9 mouse cellular contexts compared by ENCODE assay signal in genomic region chr5:89897495-89897894, GRCm38 (mm10). TPM values are rescaled to one million over a fixed set of nuclear protein-coding genes. Genes with fewer than 3 reads are reported as not detected.
DNase-seq lines count a peak whose midpoint lies in the region; ATAC-seq lines count a peak whose summit lies in the region.
"Had no signal": no experiment of that assay in that cellular context is flagged by ENCODE, and none has a peak within 500 bp of the region (broad histone marks: within the 10 kb centered on the region; RNA-seq: fewer than 3 reads in every experiment).

No protein-coding gene starts in this region.

- H3K27me3 ChIP-seq in heart, embryonic 15.5 days: no peaks in the 10 kb centered on the region
- no peaks in the 10 kb centered on the region for H3K27me3 ChIP-seq in lung, embryonic 16.5 days (ENCODE audit: control insufficient read depth, insufficient read depth, low read depth, low read length)
- H3K27me3 ChIP-seq: liver, embryonic 15.5 days had no signal

- H3K9ac ChIP-seq in heart, embryonic 15.5 days: no peak overlapping the region
- H3K9ac ChIP-seq in lung, embryonic 16.5 days (ENCODE audit: low read length): no peak overlapping the region
- H3K9ac ChIP-seq: liver, embryonic 15.5 days had no signal

- no peak overlapping the region for H3K4me3 ChIP-seq in heart, embryonic 15.5 days
- H3K4me3 ChIP-seq in lung, embryonic 16.5 days (ENCODE audit: low read length): no peak overlapping the region
- H3K4me3 ChIP-seq: liver, embryonic 15.5 days had no signal

- 42% methylated on average over 9 of the region's 9 CpGs for WGBS in heart, embryonic 15.5 days
- 49% methylated on average over 9 of the region's 9 CpGs for WGBS in lung, embryonic 16.5 days

- H3K9me3 ChIP-seq in heart, embryonic 15.5 days (replicated peaks): no peaks in the 10 kb centered on the region
- H3K9me3 ChIP-seq in lung, embryonic 16.5 days (ENCODE audit: control insufficient read depth, low read length): no peaks in the 10 kb centered on the region
- H3K9me3 ChIP-seq: liver, embryonic 15.5 days had no signal

- H3K36me3 ChIP-seq in heart, embryonic 15.5 days: no peaks in the 10 kb centered on the region
- no peaks in the 10 kb centered on the region for H3K36me3 ChIP-seq in lung, embryonic 16.5 days (ENCODE audit: control insufficient read depth, insufficient read depth, low read length)
- H3K36me3 ChIP-seq: liver, embryonic 15.5 days had no signal

- no peak overlapping the region for H3K27ac ChIP-seq in heart, embryonic 15.5 days
- H3K27ac ChIP-seq in lung, embryonic 16.5 days (ENCODE audit: low read length): no peak overlapping the region
- H3K27ac ChIP-seq: liver, embryonic 15.5 days had no signal

- DNase-seq in left cerebral cortex, postnatal 4 days: peak; percentile 87
- DNase-seq in left cerebral cortex, adult 8-10 months (ENCODE audit: low spot score in 2 of 2): no peak
- DNase-seq in adrenal gland, adult 8-10 months: peak; percentile 17
- peak; percentile 89 to 91 for DNase-seq in cerebellum, postnatal 10 days
- no peak for DNase-seq in thymus, postnatal 25 days
- no peak for DNase-seq in embryo, embryonic 10.5 days (ENCODE audit: low spot score)

- intact Hi-C loops in left cerebral cortex, postnatal 4 days (cut with DNase I): no loop called here

- peaks cover 6% of the 10 kb centered on the region for H3K4me1 ChIP-seq in heart, embryonic 15.5 days (replicated peaks)
- H3K4me1 ChIP-seq in lung, embryonic 16.5 days (replicated peaks; ENCODE audit: control insufficient read depth, insufficient read depth, low read length): no peaks in the 10 kb centered on the region
- H3K4me1 ChIP-seq: liver, embryonic 15.5 days had no signal

- ATAC-seq in heart, embryonic 15.5 days (replicated peaks; ENCODE audit: insufficient number of reproducible peaks, insufficient read depth, low FRiP score, low read depth): 0 out of 2 replicates have a peak, but pooled peaks have one; percentile 27
- peak; percentile 43; the same call in 1 of the 2 replicates for ATAC-seq in lung, embryonic 16.5 days (ENCODE audit: low read depth)

- H3K4me2 ChIP-seq in heart, embryonic 15.5 days: no peak overlapping the region
- H3K4me2 ChIP-seq in lung, embryonic 16.5 days (ENCODE audit: low read depth, low read length): no peak overlapping the region
- H3K4me2 ChIP-seq: liver, embryonic 15.5 days had no signal

RNA-seq across cellular contexts. Expression of gene Adamts3, which starts 14.4 kb away (rescaled TPM):
- total RNA-seq in left cerebral cortex, postnatal 4 days (2021): 10 to 100 TPM; 63.6 to 71.7 TPM
- 10 to 100 TPM; 28.0 to 31.7 (median 30.6) TPM for total RNA-seq in left cerebral cortex, adult 8-10 months (2022)
- 1 to 10 TPM; 4.8 to 8.4 (median 5.4) TPM for total RNA-seq in adrenal gland, adult 8-10 months (2022)
- 2.5 and 3.1 TPM in 2 replicates for polyA plus RNA-seq in heart, embryonic 15.5 days (2015; fragmentation: Nextera tagmentation; extraction: Ambion mirVana)
- polyA plus RNA-seq in lung, embryonic 16.5 days (2015; fragmentation: Nextera tagmentation; extraction: Ambion mirVana): 3.6 and 4.0 TPM in 2 replicates

Comparison
In these comparisons a context has a peak if more than half of its experiments do, and no peak if none do; other contexts are left out.
1. DNase-seq: peak in left cerebral cortex, postnatal 4 days (single experiment), adrenal gland, adult 8-10 months (single experiment) and cerebellum, postnatal 10 days (2 of 2); none in left cerebral cortex, adult 8-10 months (0 of 2), thymus, postnatal 25 days (single experiment) and embryo, embryonic 10.5 days (single experiment).